Mouse (Mus musculus) limb, embryonic 11.5 days (tissue): ENCODE data around the gene Mdn1. TPM values are rescaled to one million over a fixed set of nuclear protein-coding genes. Genes with fewer than 3 reads are reported as not detected.

Source experiments
- ATAC-seq: fragments of 200-750 bp; cut with Nextera tagmentation; 2 replicates; pipeline ENCODE4 v1.8.0; 2017; ENCODE audit warnings: low read depth; ENCODE audit not compliant: insufficient number of reproducible peaks, low FRiP score, low TSS enrichment
- DNase-seq: peaks from one replicate; pipeline ENCODE4 v3.0.0-alpha.2; 2015; ENCODE audit warnings: low spot score
- H3K27ac ChIP-seq: fragments of 300-500 bp; sonication (generic); replicated peaks from 2 replicates; pipeline ENCODE4 v1.5.1; 2014; ENCODE audit warnings: low read depth, mild to moderate bottlenecking, low read length
- H3K27me3 ChIP-seq: fragments of 300-500 bp; sonication (generic); 2 replicates; pipeline ENCODE4 v1.6.1; 2014; ENCODE audit warnings: mild to moderate bottlenecking, low read length, mixed read lengths; ENCODE audit not compliant: control insufficient read depth, insufficient read depth
- H3K36me3 ChIP-seq: fragments of 300-500 bp; sonication (generic); 2 replicates; pipeline ENCODE4 v1.6.1; 2014; ENCODE audit warnings: mild to moderate bottlenecking, low read length, moderate library complexity, mixed read lengths; ENCODE audit not compliant: control insufficient read depth, insufficient read depth
- H3K4me1 ChIP-seq: fragments of 300-500 bp; sonication (generic); 2 replicates; pipeline ENCODE4 v1.6.1; 2014; ENCODE audit warnings: low read length, mixed read lengths; ENCODE audit not compliant: control insufficient read depth, insufficient read depth
- H3K4me2 ChIP-seq: fragments of 300-500 bp; sonication (generic); 2 replicates; pipeline ENCODE4 v1.6.1; 2014; ENCODE audit warnings: low read depth, mild to moderate bottlenecking, moderate library complexity; ENCODE audit not compliant: severe bottlenecking
- H3K4me3 ChIP-seq: fragments of 300-500 bp; sonication (generic); 2 replicates; pipeline ENCODE4 v1.5.1; 2014; ENCODE audit warnings: low read depth, low read length
- H3K9ac ChIP-seq: fragments of 300-500 bp; sonication (generic); 2 replicates; pipeline ENCODE4 v1.6.1; 2014; ENCODE audit warnings: mild to moderate bottlenecking, low read length
- H3K9me3 ChIP-seq: fragments of 300-500 bp; sonication (generic); 2 replicates; pipeline ENCODE4 v1.6.1; 2016; ENCODE audit warnings: low read length; ENCODE audit not compliant: control insufficient read depth
- WGBS: fragments of 180-500 bp; shearing (Covaris S2); extraction: QIAGEN DNeasy Blood & Tissue Kit; methylation state at CpG from one replicate; pipeline ENCODE4 v1.1.7; 2014; 5-methylcytosine and 5-hydroxymethylcytosine counted together
- polyA plus RNA-seq: library from polyadenylated mRNA; unstranded; fragments of >200 nt; fragmentation: Nextera tagmentation; extraction: Ambion mirVana; gene quantifications from 2 replicates; pipeline ENCODE4 v1.2.1, GENCODE M21; 2014

Mdn1 gene
- polyA plus RNA-seq, 1 experiment from 2014 or later: 21.3 TPM

GRCm38 (mm10) chr4:32757430-32757829 lies 100.5 kb downstream of the Mdn1 start:
- no peak overlapping the region for H3K4me2 ChIP-seq
- no peak overlapping the region for H3K27ac ChIP-seq
- no peak overlapping the region for H3K4me3 ChIP-seq
- H3K9me3 ChIP-seq: no peaks in the 10 kb centered on the region
- ATAC-seq: no peak
- H3K36me3 ChIP-seq: peaks cover 16% of the 10 kb centered on the region
- 90% methylated on average over 2 of the region's 2 CpGs for WGBS
- DNase-seq: no peak
- H3K9ac ChIP-seq: no peak overlapping the region
- no peaks in the 10 kb centered on the region for H3K27me3 ChIP-seq
- H3K4me1 ChIP-seq: no peaks in the 10 kb centered on the region

GRCm38 (mm10) chr4:32767471-32767870 lies 110.6 kb downstream of the Mdn1 start:
- Histone ChIP-seq H3K27ac (no peak overlapping the region), H3K9ac (no peak overlapping the region), H3K9me3 (no peaks in the 10 kb centered on the region), H3K36me3 (peaks cover 15% of the 10 kb centered on the region), H3K27me3 (no peaks in the 10 kb centered on the region), H3K4me1 (no peaks in the 10 kb centered on the region), H3K4me2 (no peak overlapping the region), H3K4me3 (no peak overlapping the region)
- 97% methylated on average over 7 of the region's 7 CpGs for WGBS
- DNase-seq: no peak
- ATAC-seq: no peak

- DNase-seq (no peak), ATAC-seq (no peak)
- H3K4me2 ChIP-seq: no peak overlapping the region
- H3K36me3 ChIP-seq: peaks cover 15% of the 10 kb centered on the region; the same call in 1 of the 2 replicates
- no peaks in the 10 kb centered on the region for H3K9me3 ChIP-seq
- no peak overlapping the region for H3K9ac ChIP-seq
- no peak overlapping the region for H3K4me3 ChIP-seq
- H3K4me1 ChIP-seq: no peaks in the 10 kb centered on the region
- H3K27ac ChIP-seq: no peak overlapping the region
- WGBS: 93% methylated on average over 10 of the region's 10 CpGs
- H3K27me3 ChIP-seq: no peaks in the 10 kb centered on the region
Observed at GRCm38 (mm10) chr4:32768046-32768445, 111.1 kb downstream of the Mdn1 start.

GRCm38 (mm10) chr4:32770284-32770810 lies 113.4 kb downstream of the Mdn1 start:
- no peak for DNase-seq
- no peak overlapping the region for H3K4me3 ChIP-seq
- no peak overlapping the region for H3K9ac ChIP-seq
- ATAC-seq: no peak
- no peaks in the 10 kb centered on the region for H3K27me3 ChIP-seq
- no peak overlapping the region for H3K4me2 ChIP-seq
- 90% methylated on average over 7 of the region's 7 CpGs for WGBS
- no peaks in the 10 kb centered on the region for H3K9me3 ChIP-seq
- H3K36me3 ChIP-seq: peaks cover 19% of the 10 kb centered on the region; the same call in 1 of the 2 replicates
- H3K27ac ChIP-seq: no peak overlapping the region
- H3K4me1 ChIP-seq: no peaks in the 10 kb centered on the region

- H3K9me3 ChIP-seq: no peaks in the 10 kb centered on the region
- no peaks in the 10 kb centered on the region; the same call in 1 of the 2 replicates for H3K36me3 ChIP-seq
- DNase-seq (no peak), ATAC-seq (no peak)
- H3K27ac ChIP-seq: no peak overlapping the region
- no peak overlapping the region for H3K4me3 ChIP-seq
- H3K9ac ChIP-seq: no peak overlapping the region
- no peak overlapping the region for H3K4me2 ChIP-seq
- 95% methylated on average over 4 of the region's 4 CpGs for WGBS
- H3K27me3 ChIP-seq: no peaks in the 10 kb centered on the region
- no peaks in the 10 kb centered on the region for H3K4me1 ChIP-seq
Observed at GRCm38 (mm10) chr4:32779996-32780395, 123.1 kb downstream of the Mdn1 start.

- Histone ChIP-seq H3K36me3 (no peaks in the 10 kb centered on the region), H3K27ac (no peak overlapping the region), H3K9ac (no peak overlapping the region), H3K27me3 (no peaks in the 10 kb centered on the region), H3K9me3 (no peaks in the 10 kb centered on the region), H3K4me3 (no peak overlapping the region), H3K4me2 (no peak overlapping the region), H3K4me1 (no peaks in the 10 kb centered on the region)
- ATAC-seq (no peak), DNase-seq (no peak)
- WGBS: 89% methylated on average over 1 of the region's 1 CpGs
Observed at GRCm38 (mm10) chr4:32787110-32787509, 130.2 kb downstream of the Mdn1 start.

- Histone ChIP-seq H3K9me3 (no peaks in the 10 kb centered on the region), H3K4me1 (no peaks in the 10 kb centered on the region), H3K9ac (no peak overlapping the region), H3K27ac (no peak overlapping the region), H3K36me3 (no peaks in the 10 kb centered on the region), H3K4me2 (no peak overlapping the region), H3K4me3 (no peak overlapping the region), H3K27me3 (no peaks in the 10 kb centered on the region)
- WGBS: 93% methylated on average over 4 of the region's 4 CpGs
- ATAC-seq (no peak), DNase-seq (no peak)
Observed at GRCm38 (mm10) chr4:32789020-32789419, 132.1 kb downstream of the Mdn1 start.

- no peak for ATAC-seq
- H3K27ac ChIP-seq: no peak overlapping the region
- H3K9ac ChIP-seq: no peak overlapping the region
- no peak overlapping the region for H3K4me3 ChIP-seq
- WGBS: 89% methylated on average over 4 of the region's 4 CpGs
- H3K4me2 ChIP-seq: no peak overlapping the region
- DNase-seq: no peak
- no peaks in the 10 kb centered on the region for H3K27me3 ChIP-seq
- no peaks in the 10 kb centered on the region for H3K9me3 ChIP-seq
- H3K36me3 ChIP-seq: no peaks in the 10 kb centered on the region
- peaks cover 4% of the 10 kb centered on the region; the same call in 1 of the 2 replicates for H3K4me1 ChIP-seq
Observed at GRCm38 (mm10) chr4:32798976-32799375, 142.1 kb downstream of the Mdn1 start.
